Mouse (Mus musculus) lung, embryonic 14.5 days (tissue): ENCODE measurements around the gene Fam198b. TPM values are rescaled to one million over a fixed set of nuclear protein-coding genes. Genes with fewer than 3 reads are reported as not detected.
A peak's percentile ranks its signal among the peaks of the same experiment; 100 is the strongest.

Source experiments
- ATAC-seq: fragments of 200-750 bp; cut with Nextera tagmentation; 2 replicates; pipeline ENCODE4 v1.8.0; 2017; ENCODE audit warnings: mild to moderate bottlenecking, moderate TSS enrichment, moderate library complexity; ENCODE audit not compliant: insufficient read depth
- DNase-seq: peaks from one replicate; pipeline ENCODE4 v3.0.0-alpha.2; 2015
- H3K27ac ChIP-seq: fragments of 300-500 bp; sonication (generic); 2 replicates; pipeline ENCODE4 v1.5.1; 2014; ENCODE audit warnings: low read depth, mild to moderate bottlenecking, moderate library complexity
- H3K27me3 ChIP-seq: fragments of 300-500 bp; sonication (generic); 2 replicates; pipeline ENCODE4 v1.6.1; 2014; ENCODE audit warnings: low read length, control low read depth; ENCODE audit not compliant: insufficient read depth
- H3K36me3 ChIP-seq: fragments of 300-500 bp; sonication (generic); 2 replicates; pipeline ENCODE4 v1.6.1; 2014; ENCODE audit warnings: control low read depth; ENCODE audit not compliant: insufficient read depth
- H3K4me1 ChIP-seq: fragments of 300-500 bp; sonication (generic); 2 replicates; pipeline ENCODE4 v1.6.1; 2014; ENCODE audit warnings: antibody characterized with exemption, control low read depth; ENCODE audit not compliant: insufficient read depth
- H3K4me2 ChIP-seq: fragments of 300-500 bp; sonication (generic); 2 replicates; pipeline ENCODE4 v1.6.1; 2014; ENCODE audit warnings: mild to moderate bottlenecking
- H3K4me3 ChIP-seq: fragments of 300-500 bp; sonication (generic); 2 replicates; pipeline ENCODE4 v1.5.1; 2014; ENCODE audit warnings: low read depth, low read length
- H3K9ac ChIP-seq: fragments of 300-500 bp; sonication (generic); 2 replicates; pipeline ENCODE4 v1.6.1; 2014
- H3K9me3 ChIP-seq: fragments of 300-500 bp; sonication (generic); 2 replicates; pipeline ENCODE4 v1.6.1; 2016; ENCODE audit warnings: low read depth, low read length, control low read depth
- CTCF ChIP-seq: IDR thresholded peaks from 2 replicates; pipeline ENCODE4 v1.5.1; 2016; ENCODE audit warnings: antibody characterized with exemption, low read depth
- WGBS: fragments of 180-500 bp; shearing (Covaris S2); extraction: QIAGEN DNeasy Blood & Tissue Kit; methylation state at CpG from one replicate; pipeline ENCODE4 v1.1.7; 2014; 5-methylcytosine and 5-hydroxymethylcytosine counted together
- polyA plus RNA-seq: library from polyadenylated mRNA; unstranded; fragments of >200 nt; fragmentation: Nextera tagmentation; extraction: Ambion mirVana; gene quantifications from 2 replicates; pipeline ENCODE4 v1.2.1, GENCODE M21; 2014

Gene Fam198b
- polyA plus RNA-seq, 1 experiment from 2014 or later = 17.8 TPM

DNA sequence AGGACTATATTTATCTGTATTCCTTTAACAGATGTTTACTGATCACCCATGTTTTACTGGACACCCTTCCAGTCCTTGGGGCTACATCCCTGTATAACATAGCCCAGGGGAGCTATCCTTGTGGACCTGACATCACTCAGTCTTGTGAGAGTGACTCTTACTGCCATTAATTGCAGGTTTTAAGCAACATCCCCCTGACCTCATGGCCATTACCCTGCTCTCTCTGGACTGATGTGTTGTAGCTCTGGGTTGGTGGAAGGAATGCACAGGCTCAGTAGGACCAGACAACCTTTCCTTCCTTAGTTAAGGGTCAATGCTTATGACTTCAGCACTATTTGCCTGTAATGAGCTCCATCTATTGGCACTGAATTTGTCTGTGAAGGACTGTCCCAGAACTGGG lies 14.2 kb downstream of the Fam198b start:
- no peak overlapping the region for H3K4me2 ChIP-seq
- no peak overlapping the region for H3K27ac ChIP-seq
- no peak overlapping the region for H3K4me3 ChIP-seq
- TF ChIP-seq CTCF = no peak
- H3K27me3 ChIP-seq = no peaks in the 10 kb centered on the region
- H3K4me1 ChIP-seq = 0 out of 2 replicates have a peak, but pooled peaks cover 6% of the 10 kb centered on the region
- no peak overlapping the region for H3K9ac ChIP-seq
- ATAC-seq (no peak), DNase-seq (no peak)
- no peaks in the 10 kb centered on the region for H3K9me3 ChIP-seq
- no peaks in the 10 kb centered on the region for H3K36me3 ChIP-seq

GRCm38 (mm10) chr3:79899906-79900305 lies 15.6 kb downstream of the Fam198b start:
- ATAC-seq (no peak), DNase-seq (no peak)
- TF ChIP-seq CTCF = no peak
- Histone ChIP-seq H3K36me3 (no peaks in the 10 kb centered on the region), H3K27ac (no peak overlapping the region), H3K9me3 (no peaks in the 10 kb centered on the region), H3K4me3 (no peak overlapping the region), H3K27me3 (no peaks in the 10 kb centered on the region), H3K9ac (no peak overlapping the region), H3K4me1 (0 out of 2 replicates have a peak, but pooled peaks cover 13% of the 10 kb centered on the region), H3K4me2 (no peak overlapping the region)
- WGBS = 84% methylated on average over 9 of the region's 9 CpGs

DNA sequence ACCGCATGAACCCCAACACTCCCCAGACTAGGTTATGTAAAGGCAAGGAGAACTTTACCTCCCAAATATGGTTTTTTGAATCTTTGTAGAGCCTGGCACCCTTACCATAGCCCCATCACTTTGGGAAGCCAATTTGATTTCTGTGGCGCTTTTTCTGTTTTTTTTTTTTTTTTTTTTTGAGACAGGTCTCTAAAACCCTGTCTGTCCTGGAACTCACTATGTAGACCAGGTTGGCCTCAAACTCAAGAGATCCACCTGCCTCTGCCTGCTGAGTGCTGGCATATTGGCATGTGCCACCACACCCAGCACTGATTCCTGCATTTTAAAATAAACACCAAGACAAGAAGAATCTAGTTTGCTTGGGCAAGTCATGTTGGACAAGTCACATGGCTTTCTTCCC lies 16.2 kb downstream of the Fam198b start:
- H3K4me2 ChIP-seq = no peak overlapping the region
- H3K4me3 ChIP-seq = no peak overlapping the region
- TF ChIP-seq CTCF = no peak
- no peaks in the 10 kb centered on the region for H3K9me3 ChIP-seq
- no peak overlapping the region for H3K27ac ChIP-seq
- no peak overlapping the region for H3K9ac ChIP-seq
- 94% methylated on average over 2 of the region's 2 CpGs for WGBS
- H3K36me3 ChIP-seq = no peaks in the 10 kb centered on the region
- no peaks in the 10 kb centered on the region for H3K27me3 ChIP-seq
- ATAC-seq (no peak), DNase-seq (no peak)
- H3K4me1 ChIP-seq = 0 out of 2 replicates have a peak, but pooled peaks cover 13% of the 10 kb centered on the region

DNA sequence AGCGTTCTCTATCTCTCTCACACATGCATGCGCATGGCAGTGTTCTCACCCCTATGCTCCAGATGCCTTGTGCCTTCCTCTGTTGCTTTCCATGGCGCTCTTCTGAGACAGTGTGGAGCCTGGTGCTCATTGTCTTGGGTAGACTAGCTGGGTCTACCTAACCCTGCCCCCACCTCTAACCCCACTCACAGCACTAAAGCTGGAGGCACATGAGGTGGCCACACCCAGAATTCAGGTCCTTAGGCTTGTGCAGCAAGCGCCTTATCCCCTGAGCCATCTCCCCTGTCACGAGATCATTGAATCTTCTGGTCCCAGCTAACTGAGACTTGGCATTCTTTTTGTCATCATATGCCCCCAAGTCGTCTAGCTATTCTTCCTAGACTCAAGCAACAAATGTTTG lies 17.0 kb downstream of the Fam198b start:
- 89% methylated on average over 6 of the region's 6 CpGs for WGBS
- no peak overlapping the region for H3K4me3 ChIP-seq
- H3K27me3 ChIP-seq = no peaks in the 10 kb centered on the region
- no peak overlapping the region for H3K9ac ChIP-seq
- H3K36me3 ChIP-seq = no peaks in the 10 kb centered on the region
- H3K27ac ChIP-seq = no peak overlapping the region
- TF ChIP-seq CTCF = no peak
- no peak for ATAC-seq
- 0 out of 2 replicates have a peak, but pooled peaks cover 13% of the 10 kb centered on the region for H3K4me1 ChIP-seq
- no peaks in the 10 kb centered on the region for H3K9me3 ChIP-seq
- no peak for DNase-seq
- no peak overlapping the region for H3K4me2 ChIP-seq

DNA sequence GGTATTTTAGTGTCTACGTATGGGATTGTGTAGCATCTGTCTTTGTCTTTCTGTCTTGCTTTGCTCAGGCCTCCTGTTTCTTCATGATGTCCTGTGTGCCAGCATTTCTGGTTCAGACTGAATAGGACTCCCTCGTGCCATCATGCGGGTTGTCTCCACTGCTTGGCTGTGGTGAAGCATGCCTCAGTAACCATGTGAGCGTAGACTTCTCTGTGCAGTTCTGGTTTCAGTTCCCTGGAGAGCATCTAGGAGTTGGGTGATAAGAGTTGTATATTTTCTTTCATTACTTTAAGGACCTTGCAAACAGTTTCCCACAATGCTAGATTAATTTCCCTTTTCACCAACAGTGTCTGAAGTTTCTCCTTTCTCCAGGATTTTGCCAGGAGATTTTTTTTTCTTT lies 17.4 kb downstream of the Fam198b start:
- no peak overlapping the region for H3K4me2 ChIP-seq
- H3K27me3 ChIP-seq = no peaks in the 10 kb centered on the region
- DNase-seq = no peak
- H3K36me3 ChIP-seq = no peaks in the 10 kb centered on the region
- TF ChIP-seq CTCF = no peak
- H3K27ac ChIP-seq = no peak overlapping the region
- H3K4me3 ChIP-seq = no peak overlapping the region
- no peak overlapping the region for H3K9ac ChIP-seq
- WGBS = 85% methylated on average over 4 of the region's 4 CpGs
- H3K4me1 ChIP-seq = 0 out of 2 replicates have a peak, but pooled peaks cover 13% of the 10 kb centered on the region
- H3K9me3 ChIP-seq = no peaks in the 10 kb centered on the region
- ATAC-seq = no peak

GRCm38 (mm10) chr3:79903803-79904202 lies 19.5 kb downstream of the Fam198b start:
- H3K9me3 ChIP-seq = no peaks in the 10 kb centered on the region
- peak overlapping the region; percentile 25; the same call in 1 of the 2 replicates for H3K27ac ChIP-seq
- H3K4me1 ChIP-seq = 0 out of 2 replicates have a peak, but pooled peaks cover 13% of the 10 kb centered on the region
- 31% methylated on average over 6 of the region's 6 CpGs for WGBS
- no peak for TF ChIP-seq CTCF
- H3K9ac ChIP-seq = no peak overlapping the region
- no peaks in the 10 kb centered on the region for H3K36me3 ChIP-seq
- no peak overlapping the region for H3K4me3 ChIP-seq
- ATAC-seq (peak; percentile 47; the same call in 1 of the 2 replicates), DNase-seq (peak; percentile 77)
- H3K4me2 ChIP-seq = no peak overlapping the region
- H3K27me3 ChIP-seq = no peaks in the 10 kb centered on the region

DNA sequence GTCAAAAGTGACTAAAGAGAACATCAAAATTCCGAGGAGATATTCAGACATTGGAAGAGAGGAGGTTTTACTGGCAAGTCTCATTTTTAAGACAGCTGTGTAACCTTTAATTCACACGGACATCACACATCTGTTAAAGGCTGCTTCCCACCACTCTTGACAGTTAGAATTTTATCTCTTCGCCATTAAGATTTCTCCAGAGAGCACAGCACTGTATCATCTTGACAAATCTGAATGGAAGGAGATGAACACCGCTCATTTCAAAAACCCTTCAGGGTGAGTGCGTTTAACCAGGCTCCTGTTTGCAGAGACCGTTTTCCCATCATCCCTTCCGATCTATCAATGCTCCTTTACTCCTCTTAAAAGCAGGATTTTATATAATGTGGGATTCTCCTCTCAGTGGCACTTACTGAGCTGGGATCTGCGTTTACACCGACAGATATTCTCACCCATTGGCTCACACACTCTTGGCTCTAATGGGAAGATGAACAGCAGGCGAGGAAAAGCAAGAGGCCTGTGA lies 20.0 kb downstream of the Fam198b start:
- no peak overlapping the region for H3K9ac ChIP-seq
- H3K4me1 ChIP-seq = 0 out of 2 replicates have a peak, but pooled peaks cover 13% of the 10 kb centered on the region
- no peak overlapping the region for H3K4me3 ChIP-seq
- DNase-seq = no peak
- H3K27ac ChIP-seq = no peak overlapping the region
- H3K4me2 ChIP-seq = no peak overlapping the region
- H3K36me3 ChIP-seq = no peaks in the 10 kb centered on the region
- no peaks in the 10 kb centered on the region for H3K9me3 ChIP-seq
- 52% methylated on average over 10 of the region's 10 CpGs for WGBS
- H3K27me3 ChIP-seq = no peaks in the 10 kb centered on the region
- no peak for ATAC-seq
- TF ChIP-seq CTCF = no peak
